Mouse (Mus musculus) heart, postnatal 0 days (tissue): ENCODE measurements around the gene Cacnb4.

Experiments used
- CTCF ChIP-seq: IDR thresholded peaks from 2 replicates; pipeline ENCODE4 v1.5.1; 2016; ENCODE audit warnings: antibody characterized with exemption, control low read depth, low read depth
- EP300 ChIP-seq: IDR thresholded peaks from 2 replicates; pipeline ENCODE4 v1.6.1; 2016; ENCODE audit warnings: antibody characterized with exemption, low read depth

GRCm38 (mm10) chr2:52568131-52568530 is 108.5 kb downstream of the Cacnb4 start:
- TF ChIP-seq EP300 (no peak), CTCF (no peak)
